Mouse (Mus musculus) left cerebral cortex, postnatal 14 days (tissue): ENCODE measurements around the gene Tead1. TPM values are rescaled to one million over a fixed set of nuclear protein-coding genes. Genes with fewer than 3 reads are reported as not detected.

Experiments
- DNase-seq, 2 experiments: peaks; one replicate each; pipeline ENCODE4 v3.0.0; 2021 to 2022; ENCODE audit warnings: low spot score in 2 of 2, mixed read lengths in 1 of 2
- intact Hi-C: fragments of 180-260 bp; cut with DNase I; formaldehyde crosslinking; loops from one replicate; pipeline ENCODE4 v1.15.1; 2025
- long read RNA-seq, 2 experiments: library from polyadenylated mRNA; stranded (forward); transcript quantifications; one replicate each; pipeline ENCODE4 v2.0.0; 2021
- total RNA-seq, 2 experiments: library from RNA; stranded (reverse); gene quantifications; 2 replicates each; pipeline ENCODE4 v1.2.3; 2021

Gene Tead1
- total RNA-seq = 10 to 100 TPM; 14.3 to 15.8 TPM
- long read RNA-seq, experiment 1, partial matches to known transcripts = 0 of 5 reads
- long read RNA-seq, experiment 1, other reads (novel, unspliced or antisense) = 5 of 5 reads
- long read RNA-seq, experiment 2, partial matches to known transcripts = 0 of 1 reads
- long read RNA-seq, experiment 2, other reads (novel, unspliced or antisense) = 1 of 1 reads

GRCm38 (mm10) chr7:112679171-112679512 is at the start of gene Tead1:
Gene Tead1 (plus strand): TSS chr7:112679318.
- peak; percentile 88 to 93 for DNase-seq

GRCm38 (mm10) chr7:112634505-112635213 is 44.5 kb upstream of the Tead1 start:
- DNase-seq = no peak
- intact Hi-C loops = no loop called here

More at GRCm38 (mm10) chr7:112679171-112679512, at the start of gene Tead1:
- intact Hi-C loops = loop anchor here (2.0 to 10.0 kb wide), 2 partner anchors 190 to 204 kb away; no protein-coding TSS in a partner anchor

GRCm38 (mm10) chr7:112635936-112636335 is 43.2 kb upstream of the Tead1 start:
- intact Hi-C loops = no loop called here
- DNase-seq = no peak

GRCm38 (mm10) chr7:112643866-112644543 is 35.1 kb upstream of the Tead1 start:
- DNase-seq = no peak
- intact Hi-C loops = no loop called here

GRCm38 (mm10) chr7:112644701-112645100 is 34.4 kb upstream of the Tead1 start:
- intact Hi-C loops = no loop called here

GRCm38 (mm10) chr7:112645724-112646123 is 33.4 kb upstream of the Tead1 start:
- intact Hi-C loops = no loop called here
- DNase-seq = no peak

More at GRCm38 (mm10) chr7:112644701-112645100, 34.4 kb upstream of the Tead1 start:
- DNase-seq = peak in 1 of 2 experiments; percentile 14

- intact Hi-C loops = no loop called here
- DNase-seq = no peak
Observed at GRCm38 (mm10) chr7:112647417-112647816, 31.7 kb upstream of the Tead1 start.

DNA sequence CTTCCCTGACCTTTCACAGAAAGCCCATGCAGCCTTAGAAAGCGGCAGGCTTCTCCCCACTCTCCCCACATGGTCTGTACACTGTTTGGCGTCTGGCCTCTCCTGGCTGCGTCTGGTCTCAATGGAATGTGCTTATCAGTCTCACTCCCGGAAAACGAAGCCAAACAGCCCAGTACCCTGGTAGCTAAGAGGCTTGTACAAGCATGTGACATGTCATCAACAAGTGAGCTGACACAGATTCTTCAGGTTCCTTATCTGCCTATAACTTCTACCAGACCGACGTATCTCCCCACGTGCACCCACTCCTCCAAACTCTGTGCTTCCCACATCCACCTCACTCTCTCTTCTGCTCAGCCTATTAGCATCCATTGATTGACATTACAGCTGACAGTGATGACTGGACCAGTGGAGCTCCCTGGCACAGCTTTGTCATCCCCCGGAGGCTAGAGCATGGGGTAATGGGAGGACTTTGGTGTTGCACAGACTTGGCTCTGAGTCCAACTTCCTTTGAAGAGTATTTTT is 22.9 kb upstream of the Tead1 start:
- DNase-seq = no peak
- intact Hi-C loops = no loop called here

- intact Hi-C loops = no loop called here
- DNase-seq = no peak
Observed at GRCm38 (mm10) chr7:112658939-112659338, 20.2 kb upstream of the Tead1 start.

DNA sequence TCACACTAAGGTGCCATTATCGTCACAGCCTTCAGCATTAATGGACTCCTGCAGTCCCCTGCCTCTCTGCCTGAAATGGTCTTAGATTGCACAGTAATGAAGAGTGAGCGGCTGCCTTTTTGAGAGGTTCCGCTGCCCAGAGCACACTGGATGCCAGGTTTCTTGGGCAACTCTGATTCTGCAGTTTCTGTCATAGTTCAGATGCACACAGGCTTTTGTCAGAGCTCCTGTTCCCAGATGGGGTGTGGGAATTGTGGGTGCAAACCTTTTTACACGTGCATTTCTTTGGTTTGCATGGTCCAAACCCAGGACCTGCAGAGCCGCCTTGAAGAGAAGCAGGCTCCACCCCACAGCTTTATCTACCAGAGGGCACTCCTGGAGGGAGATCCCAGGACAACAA is 19.3 kb upstream of the Tead1 start:
- intact Hi-C loops = no loop called here
- DNase-seq = no peak

DNA sequence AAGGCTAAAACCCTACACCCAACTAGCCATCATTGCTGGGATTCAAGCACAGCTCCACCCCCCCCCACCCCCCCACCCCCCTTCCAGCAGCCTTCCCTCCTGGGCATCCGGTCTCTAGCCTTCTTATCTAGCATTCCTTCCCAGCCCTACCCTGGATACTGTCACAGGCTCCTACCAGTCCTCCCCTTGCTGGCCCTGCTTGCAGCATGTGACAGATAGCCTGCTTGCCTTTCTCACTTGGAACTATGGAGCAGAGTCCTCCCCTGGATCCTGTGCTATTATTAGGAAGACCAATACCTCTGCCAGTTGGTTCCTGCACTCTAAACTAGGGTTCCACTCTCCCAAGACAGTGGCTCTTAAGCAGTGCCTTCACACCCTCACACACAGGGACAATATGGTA is 18.8 kb upstream of the Tead1 start:
- no peak for DNase-seq
- intact Hi-C loops = no loop called here

DNA sequence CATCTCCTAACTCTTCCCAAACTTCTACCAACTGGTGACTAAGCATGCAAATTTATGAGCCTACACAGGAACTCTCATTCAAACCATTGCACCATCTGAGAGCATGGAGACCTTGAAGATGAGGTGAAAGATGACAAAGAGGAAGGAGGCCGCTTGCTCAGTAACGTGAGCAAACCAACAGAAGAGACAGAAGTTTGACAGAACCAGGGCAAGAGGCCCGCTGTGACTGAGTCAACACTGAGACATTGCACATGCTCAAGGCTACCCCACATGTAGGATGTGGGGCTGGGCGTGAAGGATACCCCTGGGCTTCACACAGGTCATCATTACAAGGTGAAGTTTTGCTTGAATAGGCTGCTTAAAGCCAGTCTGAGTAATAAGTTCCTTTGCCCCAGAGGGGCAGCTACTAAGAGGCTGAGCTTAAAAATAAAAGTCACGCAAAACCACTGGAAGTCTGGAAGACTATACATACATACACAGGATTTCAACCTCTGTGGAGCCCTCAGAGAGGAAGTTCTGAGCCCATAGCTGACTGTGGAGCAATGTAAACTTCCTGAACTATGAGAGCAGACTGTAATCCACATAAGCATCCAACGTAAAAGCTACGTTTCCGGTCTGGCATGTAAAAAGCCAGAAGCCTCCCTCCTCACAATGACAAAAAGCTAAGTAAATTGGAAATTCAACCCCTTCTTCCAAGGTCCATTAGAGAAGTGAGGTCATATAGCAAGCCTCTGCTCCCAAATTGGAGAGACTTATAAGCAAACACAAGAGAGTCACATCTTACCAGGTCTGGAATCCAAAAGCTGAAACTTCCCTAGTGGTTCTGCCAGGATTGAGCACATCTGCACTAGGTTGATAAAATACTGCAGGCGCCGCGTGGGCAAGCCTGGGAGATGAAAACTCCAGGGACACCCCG is 16.5 kb upstream of the Tead1 start:
- intact Hi-C loops = no loop called here
- no peak for DNase-seq

- intact Hi-C loops = no loop called here
- peak; percentile 52 to 84 for DNase-seq
Observed at GRCm38 (mm10) chr7:112663314-112663966, 15.7 kb upstream of the Tead1 start.

DNA sequence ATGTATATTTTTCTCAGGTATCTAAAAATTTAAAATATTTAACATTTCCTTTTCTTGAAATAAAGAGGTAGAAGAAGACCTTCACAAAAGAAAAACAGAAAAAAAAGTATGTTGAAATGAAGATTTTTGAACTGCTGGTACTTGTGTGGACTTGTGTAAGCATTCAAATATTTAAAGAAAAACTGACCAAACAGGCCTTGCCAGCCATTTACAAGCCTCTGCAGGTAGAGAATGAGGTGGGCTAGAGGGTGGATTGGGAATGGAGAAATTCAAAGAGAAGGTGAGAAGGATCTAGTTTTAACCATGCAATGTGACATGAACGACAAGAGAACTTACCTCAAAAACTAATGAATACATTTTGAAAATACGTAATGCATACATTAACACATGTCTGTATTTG is 9.1 kb upstream of the Tead1 start:
- DNase-seq = no peak
- intact Hi-C loops = loop anchor here (10.0 kb wide), 1 partner anchor 195 kb away; no protein-coding TSS in a partner anchor

GRCm38 (mm10) chr7:112678418-112679170 is 524 bp upstream of the Tead1 start:
- intact Hi-C loops = loop anchor here (2.0 to 10.0 kb wide), 2 partner anchors 190 to 204 kb away; no protein-coding TSS in a partner anchor
- peak; percentile 42 to 53 for DNase-seq

- intact Hi-C loops = loop anchor here (2.0 to 10.0 kb wide), 2 partner anchors 189 to 205 kb away; no protein-coding TSS in a partner anchor
- peak; percentile 30 to 55 for DNase-seq
Observed at GRCm38 (mm10) chr7:112679513-112680245, 561 bp downstream of the Tead1 start.
